Mouse (Mus musculus): ENCODE measurements around the gene Zfp658.

- TF ChIP-seq CTCF (conservative IDR thresholded peaks at IDR 0.05; ENCODE audit: low read length): no peak
- TF ChIP-seq POU5F1 (IDR thresholded peaks at IDR 0.05; ENCODE audit: borderline replicate concordance, low read length): no peak
- no peak for TF ChIP-seq NANOG (IDR thresholded peaks at IDR 0.05; ENCODE audit: borderline replicate concordance, low read length)
Measured at GRCm38 (mm10) chr7:43522776-43523175, 39.3 kb upstream of the Zfp658 start.

Measured in E14TG2a.4 (cell line).